Mouse (Mus musculus): ENCODE measurements at regions not wholly inside any gene's neighbourhood (a gene's known extent, or its start where the extent isn't known, plus 50 kb on each side); places are given as distances from the start of the nearest gene placed in this dataset.

DNA sequence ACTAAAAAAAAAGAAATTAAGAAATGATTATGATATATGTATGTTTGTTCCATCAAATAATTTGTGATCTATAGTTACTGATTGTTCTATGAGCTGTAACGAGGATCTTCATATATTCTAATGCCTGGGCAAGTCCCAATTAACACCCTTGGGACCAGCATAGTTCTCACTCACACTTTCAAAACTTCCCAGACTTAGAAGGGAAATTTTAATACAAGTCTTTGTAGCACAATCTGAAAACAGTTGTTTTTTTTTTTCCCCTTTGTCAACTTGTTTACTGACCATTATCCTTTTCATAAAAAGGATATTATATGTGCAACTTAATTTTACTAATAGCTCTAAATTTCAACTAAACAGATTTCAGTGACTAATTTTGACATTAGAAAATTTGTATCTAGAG, 257.1 kb downstream of the Tpbg start:
- no peak for TF ChIP-seq USF1 (IDR thresholded peaks at IDR 0.05; ENCODE audit: low read depth)
- no peak for TF ChIP-seq POLR2A (IDR thresholded peaks at IDR 0.05; ENCODE audit: insufficient read length, low read depth)
- no peak for TF ChIP-seq CEBPB (IDR thresholded peaks at IDR 0.05; ENCODE audit: insufficient read depth, poor library complexity, severe bottlenecking)
- TF ChIP-seq MAX (IDR thresholded peaks at IDR 0.05; ENCODE audit: low read depth) = no peak
- TF ChIP-seq POLR2AphosphoS2 (IDR thresholded peaks at IDR 0.05; ENCODE audit: insufficient read length, low read depth) = no peak
- TF ChIP-seq MYOG (IDR thresholded peaks at IDR 0.05; ENCODE audit: control insufficient read depth in 1 of 3, insufficient read depth in 1 of 3, insufficient read length in 2 of 3, low read depth in 2 of 3) = no peak
- TF ChIP-seq TCF12 (IDR thresholded peaks at IDR 0.05; ENCODE audit: insufficient read depth, poor library complexity, severe bottlenecking) = no peak
- no peak for TF ChIP-seq E2F4 (IDR thresholded peaks at IDR 0.05; ENCODE audit: insufficient read depth)
- TF ChIP-seq MYOD1 (IDR thresholded peaks at IDR 0.05; ENCODE audit: control insufficient read depth in 1 of 3, insufficient read length in 2 of 3, low read depth in 2 of 3) = no peak

All from myocyte (in vitro differentiated cells).